Mouse (Mus musculus) monocyte, adult 5-6 weeks (primary cell): Measurements from ENCODE around the gene Gm7694. TPM values are rescaled to one million over a fixed set of nuclear protein-coding genes. Genes with fewer than 3 reads are reported as not detected.
A peak's percentile ranks its signal among the peaks of the same experiment; 100 is the strongest.

Experiments used
- ATAC-seq: fragments of 153-309, 156-312 bp; replicated peaks from 2 replicates; pipeline ENCODE4 v1.8.0; 2017; ENCODE audit warnings: mild to moderate bottlenecking; ENCODE audit not compliant: low TSS enrichment, insufficient number of reproducible peaks, severe bottlenecking, poor library complexity, low FRiP score
- total RNA-seq: library from RNA; stranded (forward); fragments of 200-1000, 200-491, 200-594 nt; gene quantifications from 3 replicates; pipeline ENCODE4 v1.2.3, GENCODE M21; 2017

Gm7694 gene
- total RNA-seq, 1 experiment from 2014 or later = 0.38 TPM

- no peak for ATAC-seq
Measured at GRCm38 (mm10) chr1:170293257-170293656, 12.9 kb downstream of the Gm7694 start.

GRCm38 (mm10) chr1:170292239-170292951, 13.7 kb downstream of the Gm7694 start:
- ATAC-seq = peak; percentile 68

GRCm38 (mm10) chr1:170282415-170283129, 23.6 kb downstream of the Gm7694 start:
- ATAC-seq = peak; percentile 88

DNA sequence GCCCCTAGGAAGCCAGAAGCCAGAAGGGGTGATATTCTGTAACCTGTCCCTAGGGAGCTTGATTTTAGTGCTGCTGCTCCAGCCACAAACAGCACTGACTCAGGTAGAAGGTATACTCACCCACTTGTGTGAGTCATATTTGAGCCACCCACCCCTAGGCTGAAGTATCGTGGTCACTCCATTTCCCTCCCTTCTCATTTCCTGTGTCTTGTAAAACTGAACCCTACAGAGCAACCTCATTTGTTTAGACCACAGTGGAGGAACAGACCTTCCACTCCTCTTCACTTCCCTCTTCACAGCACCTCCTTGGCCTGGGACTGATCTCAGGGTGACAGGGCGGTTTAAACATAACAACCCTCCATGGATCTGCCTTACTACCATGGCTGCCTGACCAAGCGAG, 29.1 kb downstream of the Gm7694 start, which contains the start of gene Sh2d1b1:
Gene Sh2d1b1, plus strand, starts transcription at position 305 of the 400 bp plus-strand sequence.
- peak; percentile 89 for ATAC-seq

DNA sequence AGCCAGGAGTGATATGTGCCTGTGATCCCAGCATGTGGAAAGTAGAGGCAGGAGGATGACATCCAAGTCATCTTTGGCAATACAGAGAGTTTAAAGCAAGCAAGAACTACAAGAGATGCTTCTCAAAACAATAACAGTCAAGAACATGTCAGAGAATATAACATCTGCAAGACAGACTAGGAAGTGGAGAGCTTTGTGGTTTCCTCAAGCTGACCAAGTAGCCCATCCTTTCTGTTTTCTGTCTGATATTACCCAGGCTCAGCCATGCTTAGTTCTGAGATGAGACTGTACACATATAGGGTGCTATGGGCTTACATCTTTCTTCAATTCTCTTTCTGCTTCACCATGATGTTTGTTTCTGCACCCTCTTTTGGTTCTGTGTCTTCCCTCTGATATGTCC, 32.9 kb downstream of the Gm7694 start:
- ATAC-seq = no peak

- peak; percentile 29; the same call in 1 of the 2 replicates for ATAC-seq
Measured at GRCm38 (mm10) chr1:170270696-170271095, 35.4 kb downstream of the Gm7694 start.

GRCm38 (mm10) chr1:170270281-170270680, 35.9 kb downstream of the Gm7694 start:
- ATAC-seq = peak; percentile 50; the same call in 1 of the 2 replicates

DNA sequence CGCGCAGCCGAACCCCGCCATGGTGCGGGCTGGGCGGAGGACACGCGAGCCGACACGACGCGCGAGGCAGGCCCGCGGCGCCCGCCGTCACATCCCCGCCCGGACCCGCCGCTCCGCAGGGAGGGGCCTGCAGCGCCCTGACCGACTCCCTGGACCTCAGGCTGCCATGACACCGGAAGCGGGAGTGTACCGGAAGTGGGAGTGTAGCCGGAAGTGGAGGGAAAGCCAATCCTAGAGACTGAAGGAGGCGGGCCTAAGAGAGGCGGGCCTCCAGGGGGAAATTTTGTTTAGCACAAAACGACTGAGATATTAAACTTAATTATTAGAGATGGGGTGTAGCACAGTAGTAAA, 50.6 kb downstream of the Gm7694 start:
- ATAC-seq = peak; percentile 100

- 0 out of 2 replicates have a peak, but pooled peaks have one; percentile 15 for ATAC-seq
Measured at GRCm38 (mm10) chr1:170254893-170255559, 51.1 kb downstream of the Gm7694 start.

Other genes with a start within 250 kb of the Gm7694 start
- gene Ddr2, start 195.6 kb downstream of the Gm7694 start, total RNA-seq = not detected in 3 replicates
- 69.0 to 103 TPM (median 85.9 TPM) in 3 replicates for gene Uap1, start 131.4 kb downstream of the Gm7694 start, total RNA-seq
- 63.3 to 98.2 TPM (median 65.8 TPM) in 3 replicates for gene Uhmk1, start 90.9 kb downstream of the Gm7694 start, total RNA-seq
- gene Sh2d1b2, start 73.6 kb downstream of the Gm7694 start, total RNA-seq = 0.58 to 0.85 TPM in 2 of 3 replicates, not detected in the other
- gene Sh2d1b1, start 29.0 kb downstream of the Gm7694 start, total RNA-seq = 56.6 to 68.4 TPM (median 66.9 TPM) in 3 replicates
- gene Spata46, start 2.5 kb upstream of the Gm7694 start, total RNA-seq = not detected in 3 replicates